Mouse (Mus musculus): ENCODE measurements around the gene Hnrnph2. TPM values are rescaled to one million over a fixed set of nuclear protein-coding genes. Genes with fewer than 3 reads are reported as not detected.

Hnrnph2 gene
- polyA plus RNA-seq (2015; fragmentation: Nextera tagmentation; extraction: Ambion mirVana) = 138 and 141 TPM in 2 replicates

- peak within 1 kb of the TSS; percentile 55 for H3K4me3 ChIP-seq (replicated peaks)
- 19% methylated on average over 33 of the region's 33 CpGs for WGBS
Measured at GRCm38 (mm10) chrX:134600659-134601379, at the start of gene Hnrnph2, which contains the start of gene Gla. TSS of gene Hnrnph2 (plus strand) at chrX:134601179. TSS of gene Gla (minus strand) at chrX:134601125.

GRCm38 (mm10) chrX:134553326-134553725, 47.7 kb upstream of the Hnrnph2 start:
- no peak overlapping the region for H3K4me2 ChIP-seq (replicated peaks)
- H3K27ac ChIP-seq (replicated peaks) = no peak overlapping the region
- H3K9me3 ChIP-seq (replicated peaks) = no peaks in the 10 kb centered on the region
- no peak for ATAC-seq (ENCODE audit: insufficient number of reproducible peaks, low FRiP score, low TSS enrichment, low read depth)
- H3K9ac ChIP-seq = no peak overlapping the region
- no peaks in the 10 kb centered on the region for H3K4me1 ChIP-seq
- H3K27me3 ChIP-seq = no peaks in the 10 kb centered on the region
- no peak overlapping the region for H3K4me3 ChIP-seq (replicated peaks)
- WGBS = 92% methylated on average over 4 of the region's 4 CpGs
- H3K36me3 ChIP-seq = no peaks in the 10 kb centered on the region

More at GRCm38 (mm10) chrX:134600659-134601379, at the start of gene Hnrnph2, which contains the start of gene Gla:
- Histone ChIP-seq H3K9ac (peak within 1 kb of the TSS; percentile 37), H3K27ac (replicated peaks) (peak within 1 kb of the TSS; percentile 93), H3K27me3 (no peaks in the 10 kb centered on the region), H3K9me3 (replicated peaks) (no peaks in the 10 kb centered on the region), H3K36me3 (no peaks in the 10 kb centered on the region), H3K4me2 (replicated peaks) (peak within 1 kb of the TSS; percentile 52), H3K4me1 (no peaks in the 10 kb centered on the region; the same call in 1 of the 2 replicates)
- peak; percentile 98 for ATAC-seq (ENCODE audit: insufficient number of reproducible peaks, low FRiP score, low TSS enrichment, low read depth)

GRCm38 (mm10) chrX:134554425-134554824, 46.6 kb upstream of the Hnrnph2 start:
- no peak for ATAC-seq (ENCODE audit: insufficient number of reproducible peaks, low FRiP score, low TSS enrichment, low read depth)
- 52% methylated on average over 6 of the region's 6 CpGs for WGBS
- Histone ChIP-seq H3K9ac (no peak overlapping the region), H3K4me2 (replicated peaks) (no peak overlapping the region), H3K27me3 (no peaks in the 10 kb centered on the region), H3K36me3 (no peaks in the 10 kb centered on the region), H3K27ac (replicated peaks) (no peak overlapping the region), H3K9me3 (replicated peaks) (no peaks in the 10 kb centered on the region), H3K4me3 (replicated peaks) (no peak overlapping the region), H3K4me1 (no peaks in the 10 kb centered on the region)

- Histone ChIP-seq H3K4me3 (replicated peaks) (no peak overlapping the region), H3K27ac (replicated peaks) (no peak overlapping the region), H3K4me2 (replicated peaks) (no peak overlapping the region), H3K9ac (no peak overlapping the region), H3K36me3 (no peaks in the 10 kb centered on the region), H3K4me1 (no peaks in the 10 kb centered on the region), H3K27me3 (no peaks in the 10 kb centered on the region), H3K9me3 (replicated peaks) (no peaks in the 10 kb centered on the region)
- WGBS = 87% methylated on average over 4 of the region's 4 CpGs
- no peak for ATAC-seq (ENCODE audit: insufficient number of reproducible peaks, low FRiP score, low TSS enrichment, low read depth)
Measured at GRCm38 (mm10) chrX:134564326-134564725, 36.7 kb upstream of the Hnrnph2 start.

GRCm38 (mm10) chrX:134566536-134567222, 34.3 kb upstream of the Hnrnph2 start:
- no peak overlapping the region for H3K9ac ChIP-seq
- 70% methylated on average over 8 of the region's 8 CpGs for WGBS
- H3K4me2 ChIP-seq (replicated peaks) = no peak overlapping the region
- no peaks in the 10 kb centered on the region for H3K4me1 ChIP-seq
- H3K4me3 ChIP-seq (replicated peaks) = no peak overlapping the region
- H3K9me3 ChIP-seq (replicated peaks) = no peaks in the 10 kb centered on the region
- no peaks in the 10 kb centered on the region for H3K36me3 ChIP-seq
- H3K27ac ChIP-seq (replicated peaks) = no peak overlapping the region
- no peak for ATAC-seq (ENCODE audit: insufficient number of reproducible peaks, low FRiP score, low TSS enrichment, low read depth)
- no peaks in the 10 kb centered on the region for H3K27me3 ChIP-seq

- 90% methylated on average over 4 of the region's 4 CpGs for WGBS
- no peak for ATAC-seq (ENCODE audit: insufficient number of reproducible peaks, low FRiP score, low TSS enrichment, low read depth)
- H3K4me2 ChIP-seq (replicated peaks) = no peak overlapping the region
- no peaks in the 10 kb centered on the region for H3K36me3 ChIP-seq
- no peak overlapping the region for H3K4me3 ChIP-seq (replicated peaks)
- no peaks in the 10 kb centered on the region for H3K4me1 ChIP-seq
- H3K27ac ChIP-seq (replicated peaks) = no peak overlapping the region
- no peaks in the 10 kb centered on the region for H3K9me3 ChIP-seq (replicated peaks)
- H3K9ac ChIP-seq = no peak overlapping the region
- H3K27me3 ChIP-seq = no peaks in the 10 kb centered on the region
Measured at GRCm38 (mm10) chrX:134577896-134578295, 23.1 kb upstream of the Hnrnph2 start.

- no peaks in the 10 kb centered on the region for H3K36me3 ChIP-seq
- H3K9me3 ChIP-seq (replicated peaks) = no peaks in the 10 kb centered on the region
- ATAC-seq (ENCODE audit: insufficient number of reproducible peaks, low FRiP score, low TSS enrichment, low read depth) = no peak
- no peaks in the 10 kb centered on the region for H3K4me1 ChIP-seq
- no peak overlapping the region for H3K4me3 ChIP-seq (replicated peaks)
- no peaks in the 10 kb centered on the region for H3K27me3 ChIP-seq
- 86% methylated on average over 14 of the region's 14 CpGs for WGBS
- no peak overlapping the region for H3K4me2 ChIP-seq (replicated peaks)
- H3K27ac ChIP-seq (replicated peaks) = no peak overlapping the region
- no peak overlapping the region for H3K9ac ChIP-seq
Measured at GRCm38 (mm10) chrX:134580528-134581305, 20.3 kb upstream of the Hnrnph2 start.

GRCm38 (mm10) chrX:134582270-134582669, 18.7 kb upstream of the Hnrnph2 start:
- Histone ChIP-seq H3K36me3 (no peaks in the 10 kb centered on the region), H3K27me3 (no peaks in the 10 kb centered on the region), H3K27ac (replicated peaks) (no peak overlapping the region), H3K4me1 (peaks cover 3% of the 10 kb centered on the region; the same call in 1 of the 2 replicates), H3K4me2 (replicated peaks) (no peak overlapping the region), H3K9me3 (replicated peaks) (no peaks in the 10 kb centered on the region), H3K9ac (no peak overlapping the region), H3K4me3 (replicated peaks) (no peak overlapping the region)
- ATAC-seq (ENCODE audit: insufficient number of reproducible peaks, low FRiP score, low TSS enrichment, low read depth) = no peak
- WGBS = 76% methylated on average over 10 of the region's 11 CpGs

GRCm38 (mm10) chrX:134582888-134583669, 17.9 kb upstream of the Hnrnph2 start, which contains the start of gene Btk:
TSS of gene Btk (minus strand) at chrX:134583570.
- no peak within 1 kb of the TSS for H3K27ac ChIP-seq (replicated peaks)
- H3K27me3 ChIP-seq = no peaks in the 10 kb centered on the region
- no peaks in the 10 kb centered on the region for H3K36me3 ChIP-seq
- peaks cover 3% of the 10 kb centered on the region; the same call in 1 of the 2 replicates for H3K4me1 ChIP-seq
- no peak within 1 kb of the TSS for H3K9ac ChIP-seq
- no peaks in the 10 kb centered on the region for H3K9me3 ChIP-seq (replicated peaks)
- 77% methylated on average over 11 of the region's 11 CpGs for WGBS
- ATAC-seq (ENCODE audit: insufficient number of reproducible peaks, low FRiP score, low TSS enrichment, low read depth) = no peak
- no peak within 1 kb of the TSS for H3K4me2 ChIP-seq (replicated peaks)
- no peak within 1 kb of the TSS for H3K4me3 ChIP-seq (replicated peaks)

GRCm38 (mm10) chrX:134585103-134586002, 15.6 kb upstream of the Hnrnph2 start, which contains the start of gene Rpl36a:
TSS of gene Rpl36a (plus strand) at chrX:134585654.
- H3K27ac ChIP-seq (replicated peaks) = peak within 1 kb of the TSS; percentile 90
- peak within 1 kb of the TSS; percentile 51 for H3K4me3 ChIP-seq (replicated peaks)
- no peaks in the 10 kb centered on the region for H3K9me3 ChIP-seq (replicated peaks)
- H3K4me2 ChIP-seq (replicated peaks) = peak within 1 kb of the TSS; percentile 48
- peaks cover 3% of the 10 kb centered on the region; the same call in 1 of the 2 replicates for H3K4me1 ChIP-seq
- H3K9ac ChIP-seq = peak within 1 kb of the TSS; percentile 39
- ATAC-seq (ENCODE audit: insufficient number of reproducible peaks, low FRiP score, low TSS enrichment, low read depth) = peak; percentile 96
- H3K27me3 ChIP-seq = no peaks in the 10 kb centered on the region
- 18% methylated on average over 45 of the region's 45 CpGs for WGBS
- peaks cover 5% of the 10 kb centered on the region; the same call in 1 of the 2 replicates for H3K36me3 ChIP-seq

All from embryonic facial prominence, embryonic 15.5 days (tissue).